In genomic region chr17:72951331-72951730, GRCm38 (mm10) we compare ENCODE assay signal across 16 mouse cellular contexts.
"Had no signal": no experiment of that assay in that cellular context is flagged by ENCODE, and none has a peak within 500 bp of the region (broad histone marks: within the 10 kb centered on the region; RNA-seq: fewer than 3 reads in every experiment).

No protein-coding gene starts in this region.

- H3K4me3 ChIP-seq: layer of hippocampus, adult 2 months; limb, embryonic 12.5 days; liver, embryonic 13.5 days; lung, embryonic 15.5 days; megakaryocyte, embryonic 14.5 days; midbrain, embryonic 12.5 days; stomach, embryonic 15.5 days had no signal

- DNase-seq: kidney, postnatal 10 days; kidney, postnatal 4 days; liver; liver, embryonic 13.5 days; liver, postnatal 0 days; lung, postnatal 14 days; spleen, adult 18-20 months; thymus, postnatal 4 days had no signal

- H3K27ac ChIP-seq: layer of hippocampus, adult 2 months; limb, embryonic 12.5 days; liver, embryonic 13.5 days; lung, embryonic 15.5 days; macrophage; midbrain, embryonic 12.5 days; stomach, embryonic 15.5 days had no signal

- H3K27me3 ChIP-seq: limb, embryonic 12.5 days; liver, embryonic 13.5 days; lung, embryonic 15.5 days; megakaryocyte, embryonic 14.5 days; midbrain, embryonic 12.5 days; stomach, embryonic 15.5 days had no signal

- H3K4me2 ChIP-seq: limb, embryonic 12.5 days; liver, embryonic 13.5 days; lung, embryonic 15.5 days; midbrain, embryonic 12.5 days; stomach, embryonic 15.5 days had no signal

- H3K9me3 ChIP-seq: limb, embryonic 12.5 days; liver, embryonic 13.5 days; lung, embryonic 15.5 days; megakaryocyte, embryonic 14.5 days; midbrain, embryonic 12.5 days; stomach, embryonic 15.5 days had no signal

- ATAC-seq: liver, postnatal 0 days; midbrain, embryonic 16.5 days had no signal

- H3K9ac ChIP-seq: limb, embryonic 12.5 days; liver, embryonic 13.5 days; liver, postnatal 0 days; lung, embryonic 15.5 days; midbrain, embryonic 12.5 days; stomach, embryonic 15.5 days had no signal

- H3K36me3 ChIP-seq: limb, embryonic 12.5 days; liver, embryonic 13.5 days; lung, embryonic 15.5 days; midbrain, embryonic 12.5 days; stomach, embryonic 15.5 days had no signal
